Mouse (Mus musculus): ENCODE results near the gene Dync1h1. TPM values are rescaled to one million over a fixed set of nuclear protein-coding genes. Genes with fewer than 3 reads are reported as not detected.

The Dync1h1 gene
- polyA plus RNA-seq, 1 experiment from 2014 or later = 56.9 TPM

- Histone ChIP-seq H3K4me2 (no peak overlapping the region), H3K27me3 (no peaks in the 10 kb centered on the region), H3K4me3 (no peak overlapping the region), H3K4me1 (peaks cover 5% of the 10 kb centered on the region), H3K9me3 (no peaks in the 10 kb centered on the region), H3K27ac (no peak overlapping the region), H3K36me3 (peaks cover 29% of the 10 kb centered on the region), H3K9ac (no peak overlapping the region)
- WGBS = 72% methylated on average over 11 of the region's 11 CpGs
- no peak for ATAC-seq (ENCODE audit: insufficient number of reproducible peaks, insufficient read depth, low FRiP score, low TSS enrichment, low read depth)
These were observed 7.4 kb downstream of the Dync1h1 start for GRCm38 (mm10) chr12:110608460-110609152.

GRCm38 (mm10) chr12:110609153-110609497 is 7.9 kb downstream of the Dync1h1 start:
- Histone ChIP-seq H3K27ac (no peak overlapping the region), H3K36me3 (peaks cover 34% of the 10 kb centered on the region), H3K27me3 (no peaks in the 10 kb centered on the region), H3K9ac (no peak overlapping the region), H3K4me1 (peaks cover under 1% of the 10 kb centered on the region; the same call in 1 of the 2 replicates), H3K4me2 (no peak overlapping the region), H3K4me3 (no peak overlapping the region), H3K9me3 (no peaks in the 10 kb centered on the region)
- WGBS = 90% methylated on average over 9 of the region's 9 CpGs
- ATAC-seq (ENCODE audit: insufficient number of reproducible peaks, insufficient read depth, low FRiP score, low TSS enrichment, low read depth) = no peak

- H3K36me3 ChIP-seq = peaks cover 50% of the 10 kb centered on the region
- WGBS = 92% methylated on average over 2 of the region's 2 CpGs
- no peaks in the 10 kb centered on the region for H3K4me1 ChIP-seq
- no peaks in the 10 kb centered on the region for H3K27me3 ChIP-seq
- H3K9ac ChIP-seq = no peak overlapping the region
- no peak overlapping the region for H3K27ac ChIP-seq
- H3K4me3 ChIP-seq = no peak overlapping the region
- ATAC-seq (ENCODE audit: insufficient number of reproducible peaks, insufficient read depth, low FRiP score, low TSS enrichment, low read depth) = no peak
- no peaks in the 10 kb centered on the region for H3K9me3 ChIP-seq
- no peak overlapping the region for H3K4me2 ChIP-seq
These were observed 9.5 kb downstream of the Dync1h1 start for GRCm38 (mm10) chr12:110610713-110611112.

GRCm38 (mm10) chr12:110630056-110630455 is 28.8 kb downstream of the Dync1h1 start:
- Histone ChIP-seq H3K9me3 (no peaks in the 10 kb centered on the region), H3K4me3 (no peak overlapping the region), H3K27ac (no peak overlapping the region), H3K4me2 (no peak overlapping the region), H3K27me3 (no peaks in the 10 kb centered on the region), H3K36me3 (peaks cover 98% of the 10 kb centered on the region), H3K4me1 (no peaks in the 10 kb centered on the region), H3K9ac (no peak overlapping the region)
- WGBS = 93% methylated on average over 11 of the region's 11 CpGs
- no peak for ATAC-seq (ENCODE audit: insufficient number of reproducible peaks, insufficient read depth, low FRiP score, low TSS enrichment, low read depth)

GRCm38 (mm10) chr12:110636293-110636692 is 35.0 kb downstream of the Dync1h1 start:
- Histone ChIP-seq H3K9ac (no peak overlapping the region), H3K27ac (no peak overlapping the region), H3K9me3 (no peaks in the 10 kb centered on the region), H3K4me3 (no peak overlapping the region), H3K4me1 (no peaks in the 10 kb centered on the region), H3K4me2 (no peak overlapping the region), H3K36me3 (peaks cover 98% of the 10 kb centered on the region), H3K27me3 (no peaks in the 10 kb centered on the region)
- no peak for ATAC-seq (ENCODE audit: insufficient number of reproducible peaks, insufficient read depth, low FRiP score, low TSS enrichment, low read depth)
- 94% methylated on average over 12 of the region's 12 CpGs for WGBS

- H3K27ac ChIP-seq = no peak overlapping the region
- H3K27me3 ChIP-seq = no peaks in the 10 kb centered on the region
- H3K9ac ChIP-seq = no peak overlapping the region
- H3K9me3 ChIP-seq = no peaks in the 10 kb centered on the region
- no peak overlapping the region for H3K4me2 ChIP-seq
- WGBS = 93% methylated on average over 13 of the region's 13 CpGs
- H3K36me3 ChIP-seq = peaks cover 98% of the 10 kb centered on the region
- no peak overlapping the region for H3K4me3 ChIP-seq
- H3K4me1 ChIP-seq = no peaks in the 10 kb centered on the region
- ATAC-seq (ENCODE audit: insufficient number of reproducible peaks, insufficient read depth, low FRiP score, low TSS enrichment, low read depth) = no peak
These were observed 36.4 kb downstream of the Dync1h1 start for GRCm38 (mm10) chr12:110637507-110638114.

- WGBS = 85% methylated on average over 8 of the region's 8 CpGs
- Histone ChIP-seq H3K4me3 (no peak overlapping the region), H3K9me3 (no peaks in the 10 kb centered on the region), H3K27ac (no peak overlapping the region), H3K36me3 (peaks cover 96% of the 10 kb centered on the region), H3K4me1 (no peaks in the 10 kb centered on the region), H3K27me3 (no peaks in the 10 kb centered on the region), H3K9ac (no peak overlapping the region), H3K4me2 (no peak overlapping the region)
- ATAC-seq (ENCODE audit: insufficient number of reproducible peaks, insufficient read depth, low FRiP score, low TSS enrichment, low read depth) = no peak
These were observed 49.0 kb downstream of the Dync1h1 start for GRCm38 (mm10) chr12:110650241-110650641.

- no peak for ATAC-seq (ENCODE audit: insufficient number of reproducible peaks, insufficient read depth, low FRiP score, low TSS enrichment, low read depth)
- no peaks in the 10 kb centered on the region for H3K4me1 ChIP-seq
- 98% methylated on average over 17 of the region's 17 CpGs for WGBS
- no peak overlapping the region for H3K4me3 ChIP-seq
- H3K4me2 ChIP-seq = no peak overlapping the region
- H3K9ac ChIP-seq = no peak overlapping the region
- H3K9me3 ChIP-seq = no peaks in the 10 kb centered on the region
- H3K27ac ChIP-seq = no peak overlapping the region
- H3K27me3 ChIP-seq = no peaks in the 10 kb centered on the region
- peaks cover 96% of the 10 kb centered on the region for H3K36me3 ChIP-seq
These were observed 50.2 kb downstream of the Dync1h1 start for GRCm38 (mm10) chr12:110651464-110651863.

GRCm38 (mm10) chr12:110661746-110662145 is 60.5 kb downstream of the Dync1h1 start:
- peaks cover 99% of the 10 kb centered on the region for H3K36me3 ChIP-seq
- ATAC-seq (ENCODE audit: insufficient number of reproducible peaks, insufficient read depth, low FRiP score, low TSS enrichment, low read depth) = no peak
- H3K9ac ChIP-seq = no peak overlapping the region
- H3K4me2 ChIP-seq = no peak overlapping the region
- no peaks in the 10 kb centered on the region for H3K4me1 ChIP-seq
- H3K27me3 ChIP-seq = no peaks in the 10 kb centered on the region
- no peak overlapping the region for H3K27ac ChIP-seq
- H3K4me3 ChIP-seq = no peak overlapping the region
- WGBS = 91% methylated on average over 14 of the region's 14 CpGs
- no peaks in the 10 kb centered on the region for H3K9me3 ChIP-seq

- ATAC-seq (ENCODE audit: insufficient number of reproducible peaks, insufficient read depth, low FRiP score, low TSS enrichment, low read depth) = no peak
- Histone ChIP-seq H3K4me1 (no peaks in the 10 kb centered on the region), H3K27ac (no peak overlapping the region), H3K9me3 (no peaks in the 10 kb centered on the region), H3K27me3 (no peaks in the 10 kb centered on the region), H3K4me3 (no peak overlapping the region), H3K4me2 (no peak overlapping the region), H3K9ac (no peak overlapping the region), H3K36me3 (peaks cover 81% of the 10 kb centered on the region)
- 85% methylated on average over 13 of the region's 13 CpGs for WGBS
These were observed 66.3 kb downstream of the Dync1h1 start for GRCm38 (mm10) chr12:110667466-110668077.

GRCm38 (mm10) chr12:110674243-110674642 is 73.0 kb downstream of the Dync1h1 start:
- H3K9ac ChIP-seq = no peak overlapping the region
- H3K27ac ChIP-seq = no peak overlapping the region
- H3K4me2 ChIP-seq = no peak overlapping the region
- no peaks in the 10 kb centered on the region for H3K9me3 ChIP-seq
- no peaks in the 10 kb centered on the region for H3K4me1 ChIP-seq
- ATAC-seq (ENCODE audit: insufficient number of reproducible peaks, insufficient read depth, low FRiP score, low TSS enrichment, low read depth) = no peak
- no peaks in the 10 kb centered on the region for H3K27me3 ChIP-seq
- 49% methylated on average over 5 of the region's 5 CpGs for WGBS
- peaks cover 15% of the 10 kb centered on the region for H3K36me3 ChIP-seq
- no peak overlapping the region for H3K4me3 ChIP-seq

GRCm38 (mm10) chr12:110681191-110681590 is 79.9 kb downstream of the Dync1h1 start:
- Histone ChIP-seq H3K4me3 (no peak overlapping the region), H3K4me1 (peaks cover 4% of the 10 kb centered on the region; the same call in 1 of the 2 replicates), H3K27me3 (no peaks in the 10 kb centered on the region), H3K27ac (no peak overlapping the region), H3K36me3 (no peaks in the 10 kb centered on the region), H3K4me2 (no peak overlapping the region), H3K9me3 (no peaks in the 10 kb centered on the region), H3K9ac (no peak overlapping the region)
- 45% methylated on average over 7 of the region's 7 CpGs for WGBS
- ATAC-seq (ENCODE audit: insufficient number of reproducible peaks, insufficient read depth, low FRiP score, low TSS enrichment, low read depth) = no peak

Data from embryonic facial prominence, embryonic 13.5 days (tissue).